Mouse (Mus musculus) cerebellum, postnatal 25 days (tissue): ENCODE measurements around the gene Tsks.
A peak's percentile ranks its signal among the peaks of the same experiment; 100 is the strongest.

Experiments used
- DNase-seq, 2 experiments: peaks; one replicate each; pipeline ENCODE4 v3.0.0; 2021; ENCODE audit warnings: mixed read lengths in 2 of 2

Gene Tsks

DNA sequence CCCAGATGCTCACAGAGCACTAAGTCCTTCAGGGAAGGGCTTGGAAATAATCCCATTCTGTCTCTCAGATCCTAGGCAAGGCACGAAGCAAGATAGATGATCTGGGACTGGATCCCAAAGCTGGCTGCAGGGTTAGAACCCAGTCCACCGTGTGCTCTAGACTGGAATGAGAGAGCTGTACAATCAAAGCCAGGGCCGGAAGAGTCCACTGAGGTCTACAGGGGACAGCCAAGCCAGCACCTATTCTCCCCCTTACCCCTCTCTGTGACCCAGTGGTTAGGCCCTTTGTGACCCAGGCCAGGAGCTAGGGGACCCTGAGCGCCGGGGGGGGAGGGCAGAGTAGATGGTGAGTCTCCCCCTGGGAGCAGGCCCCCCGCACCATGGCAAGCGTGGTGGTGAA is at the start of gene Tsks:
TSS of gene Tsks (plus strand) at position 301 of the 400 bp plus-strand sequence.
- no peak for DNase-seq

DNA sequence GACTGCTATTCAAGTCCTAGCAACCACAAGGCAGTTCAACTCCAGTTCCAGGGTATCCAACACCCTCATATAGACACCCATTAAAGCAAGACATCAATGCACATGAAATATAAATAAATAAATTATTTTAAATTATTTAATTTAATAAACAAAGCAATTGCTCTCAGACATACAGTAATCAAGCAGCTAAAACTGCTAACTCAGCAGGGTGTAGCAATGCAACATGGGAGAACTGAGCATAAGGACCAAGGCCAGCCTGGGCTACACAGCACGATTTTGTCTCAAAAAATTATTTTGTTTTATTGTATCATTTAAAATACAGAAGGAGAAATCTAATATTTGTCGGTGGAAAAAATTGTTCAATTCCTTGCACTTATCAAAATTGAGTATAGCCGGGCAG is 48.8 kb upstream of the Tsks start:
- DNase-seq: no peak

DNA sequence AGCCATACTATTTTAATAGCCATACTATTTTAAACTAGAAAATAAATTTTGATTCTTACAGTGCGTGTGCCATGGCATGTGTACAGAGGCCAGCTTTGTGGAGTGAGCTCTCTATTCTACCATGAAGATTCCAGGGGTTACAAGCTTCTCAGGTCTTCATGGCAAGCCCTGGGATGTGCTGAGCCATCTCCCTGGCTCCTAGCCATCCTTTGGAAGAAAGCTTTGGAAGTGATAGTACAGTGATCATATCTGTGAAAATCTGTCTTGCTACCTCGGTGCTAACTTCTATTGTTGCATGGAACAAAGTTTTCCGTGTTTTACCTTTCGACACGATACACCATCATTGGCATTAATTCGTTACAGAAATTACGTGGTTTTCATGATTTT is 47.8 kb upstream of the Tsks start:
- no peak for DNase-seq

DNA sequence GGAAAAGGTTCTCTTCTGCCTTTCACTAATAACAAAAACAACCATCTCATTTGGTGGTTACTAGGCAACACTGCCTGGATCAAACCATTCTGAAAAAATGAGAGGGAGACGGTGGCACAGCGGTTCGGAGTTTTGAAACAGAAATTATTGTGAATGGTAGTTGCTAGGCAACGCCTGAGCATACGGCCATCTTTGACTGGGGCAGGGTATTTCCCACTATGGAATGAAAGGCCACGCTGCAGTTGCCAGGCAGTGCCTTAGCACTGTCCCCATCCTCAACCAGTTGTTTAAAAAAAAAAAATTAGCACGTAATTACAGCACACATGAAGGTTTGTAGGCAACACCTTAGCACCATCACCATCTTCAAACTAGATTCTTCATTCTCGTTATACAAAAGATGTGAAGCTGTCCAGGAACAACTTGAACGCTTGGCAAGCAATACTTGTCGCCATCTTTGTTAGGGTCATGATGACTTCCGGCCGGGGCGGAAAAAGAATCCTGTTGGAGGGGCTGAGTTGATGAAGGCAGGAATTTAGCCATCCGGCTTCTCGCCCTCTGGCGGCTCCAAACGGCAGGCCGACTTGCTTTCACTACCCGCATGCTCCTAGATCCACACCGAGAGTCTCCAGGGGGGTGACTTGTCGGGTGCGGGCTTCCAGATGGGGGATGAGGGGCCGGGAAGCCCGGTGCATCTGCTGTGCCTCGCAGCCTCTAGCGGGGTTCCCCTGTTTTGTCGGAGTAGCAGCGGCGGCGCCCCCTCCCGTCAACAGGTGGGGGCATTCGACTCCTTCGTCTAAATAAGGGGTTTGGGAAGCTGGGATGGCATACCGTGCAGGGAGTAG is 47.2 kb upstream of the Tsks start, which contains the start of gene Fuz:
TSS of gene Fuz (plus strand) at position 487 of the 842 bp plus-strand sequence.
- DNase-seq: peak; percentile 89 to 93

DNA sequence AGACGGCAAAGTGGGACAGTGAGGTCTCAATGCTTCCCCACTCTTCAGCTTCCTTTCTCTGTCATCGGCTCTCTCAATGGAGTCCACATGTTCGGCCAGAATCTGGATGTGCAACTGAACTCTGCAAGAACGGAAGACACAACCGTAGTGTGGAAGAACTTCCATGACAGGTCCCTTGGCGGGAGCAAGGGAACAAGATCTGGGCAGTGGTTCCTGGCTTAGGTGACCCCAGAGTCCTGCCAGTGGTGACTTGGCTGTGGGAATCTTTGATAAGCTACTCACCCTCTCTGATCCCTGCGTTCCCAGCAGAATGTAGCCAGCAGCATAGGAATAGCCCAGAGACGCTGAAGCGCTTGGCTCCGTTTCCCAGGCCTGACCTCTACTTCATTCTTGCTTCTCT is 46.5 kb upstream of the Tsks start:
- DNase-seq: no peak

DNA sequence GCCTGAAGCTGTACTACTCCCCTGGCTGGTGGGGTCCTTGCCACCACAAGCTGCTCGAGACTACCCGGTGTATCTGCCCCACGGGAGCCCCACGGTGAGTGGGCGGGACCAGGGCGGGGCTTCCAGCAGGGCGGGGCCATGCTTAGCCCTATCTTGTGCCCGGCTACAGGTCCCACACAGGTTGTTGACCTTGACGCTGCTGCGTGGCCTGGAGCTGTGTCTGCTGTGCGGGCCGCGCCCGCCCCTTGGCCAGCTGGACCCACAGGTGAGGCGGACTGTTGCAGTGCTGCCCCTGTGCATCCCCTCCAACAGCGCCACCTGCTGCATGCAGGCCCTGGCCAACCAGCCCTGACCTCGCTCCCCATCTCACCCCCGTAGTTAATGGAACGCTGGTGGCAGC is 44.4 kb upstream of the Tsks start:
- peak in 1 of 2 experiments; percentile 69 for DNase-seq

DNA sequence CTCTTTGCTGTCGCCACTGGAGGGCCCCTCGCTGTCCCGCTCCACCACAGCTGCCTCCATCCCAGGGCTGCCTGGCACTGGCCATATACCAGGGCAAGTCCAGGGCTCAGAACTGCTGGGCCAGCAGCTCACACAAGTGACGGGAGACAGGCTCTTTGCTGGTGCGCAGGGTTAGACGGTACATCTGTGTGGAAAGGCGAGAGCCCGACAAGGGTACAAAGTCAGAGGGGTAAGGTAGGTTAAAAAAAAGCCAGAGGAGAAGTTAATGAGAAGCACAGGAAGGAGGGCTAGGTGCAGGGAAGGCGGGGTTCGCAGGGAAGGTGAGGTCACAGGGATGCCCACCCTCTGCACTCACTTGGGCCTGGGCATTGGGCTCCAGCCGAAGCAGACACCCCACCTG is 42.4 kb upstream of the Tsks start:
- no peak for DNase-seq

DNA sequence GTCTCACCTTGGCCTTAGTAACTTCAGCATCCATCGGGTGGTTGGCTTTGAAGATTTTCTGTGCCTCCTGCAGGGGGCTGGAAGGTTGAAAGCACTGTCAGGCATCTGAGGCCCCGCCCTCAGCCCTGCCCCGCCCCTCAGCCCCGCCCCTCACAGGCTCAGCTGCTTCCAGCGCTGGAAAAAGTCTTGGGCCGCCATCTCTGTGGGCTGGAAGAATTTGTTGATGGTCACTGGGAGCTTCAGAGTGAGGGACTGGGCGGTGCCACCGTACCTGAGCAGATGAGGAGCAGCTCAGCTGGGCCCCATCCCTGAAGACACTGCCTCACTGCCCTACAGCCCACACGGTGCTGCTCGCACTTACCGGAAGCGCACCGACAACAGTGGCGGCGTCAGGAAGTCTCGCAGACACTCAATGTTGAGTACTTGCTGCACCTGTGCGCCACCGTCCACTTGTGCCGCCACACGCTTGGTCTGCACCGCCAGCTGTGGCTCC is 41.7 kb upstream of the Tsks start:
- peak in 1 of 2 experiments; percentile 45 for DNase-seq

DNA sequence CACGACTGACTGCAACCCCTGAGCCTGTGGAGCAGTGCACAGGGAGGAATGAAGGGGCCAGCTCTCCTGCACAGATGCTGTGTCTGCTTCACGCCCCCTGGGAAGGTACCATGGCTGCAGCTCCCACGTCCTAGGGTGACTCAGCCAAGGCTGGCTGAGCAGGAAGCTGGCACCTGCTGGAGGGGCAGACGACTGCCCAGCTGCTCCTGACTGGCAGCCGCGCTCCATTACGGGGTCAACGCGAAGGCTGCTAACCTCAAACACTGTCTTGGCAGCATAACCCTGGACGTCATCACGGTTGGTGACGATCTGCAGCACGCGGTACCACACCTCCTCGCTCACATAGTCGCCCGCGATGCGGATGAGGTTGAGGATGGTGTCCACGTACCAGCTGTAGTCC is 37.6 kb upstream of the Tsks start:
- peak in 1 of 2 experiments; percentile 29 for DNase-seq

DNA sequence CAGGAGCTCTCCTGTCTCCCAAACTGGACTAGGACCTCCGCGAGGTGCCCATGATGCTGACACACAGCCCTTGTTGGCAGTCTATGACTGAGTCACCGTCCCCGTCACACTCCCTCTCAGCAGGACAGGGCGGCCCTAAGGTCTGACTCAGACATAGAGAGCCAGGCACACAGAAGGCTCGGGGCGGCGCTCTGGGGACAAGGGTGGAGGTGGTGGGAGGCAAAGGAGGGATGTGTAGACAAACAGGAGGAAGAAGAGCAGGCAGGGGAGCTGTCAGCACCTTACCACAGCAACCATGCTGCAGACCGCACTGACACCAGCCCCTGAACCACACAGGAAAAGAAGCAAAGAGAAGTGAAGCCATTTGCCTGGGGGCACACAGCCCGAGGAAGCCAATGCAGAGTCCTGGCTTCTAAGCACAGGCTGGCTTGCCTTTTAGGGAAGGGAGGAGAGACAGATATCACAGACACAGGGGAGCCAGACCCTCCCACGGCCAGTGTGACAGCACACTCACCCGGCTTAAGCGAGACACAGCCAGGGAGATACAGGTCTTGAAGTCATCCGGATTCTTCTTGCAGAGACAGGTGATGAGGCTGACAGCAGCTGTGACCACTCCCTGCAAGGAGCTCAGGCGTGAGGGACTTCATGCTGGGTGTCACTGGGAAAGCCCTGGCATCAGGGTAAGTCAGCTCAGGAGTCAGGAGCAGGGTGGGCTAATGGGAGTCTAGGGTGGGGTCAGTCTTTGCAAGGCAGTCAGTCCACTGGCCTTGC is 34.1 kb upstream of the Tsks start:
- DNase-seq: peak in 1 of 2 experiments; percentile 58

DNA sequence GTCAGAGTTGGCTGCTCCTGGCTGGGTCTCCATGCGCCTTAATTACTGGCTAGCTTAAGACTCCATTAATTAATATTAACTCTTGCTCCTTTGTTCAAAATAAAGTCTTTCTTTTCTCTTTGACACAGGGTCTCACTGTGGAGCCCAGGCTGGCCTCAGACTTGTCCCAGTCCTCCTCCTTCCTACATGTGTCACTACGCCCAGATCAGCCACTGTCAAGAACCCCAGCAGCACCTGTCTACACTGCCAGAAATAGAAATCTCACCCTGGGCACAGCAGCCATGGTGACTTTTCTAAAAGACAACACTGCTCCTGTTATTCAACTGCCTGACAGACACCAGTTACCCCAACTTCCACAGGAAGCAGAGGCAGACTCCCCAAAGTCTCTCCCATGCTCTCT is 28.6 kb upstream of the Tsks start:
- DNase-seq: no peak

DNA sequence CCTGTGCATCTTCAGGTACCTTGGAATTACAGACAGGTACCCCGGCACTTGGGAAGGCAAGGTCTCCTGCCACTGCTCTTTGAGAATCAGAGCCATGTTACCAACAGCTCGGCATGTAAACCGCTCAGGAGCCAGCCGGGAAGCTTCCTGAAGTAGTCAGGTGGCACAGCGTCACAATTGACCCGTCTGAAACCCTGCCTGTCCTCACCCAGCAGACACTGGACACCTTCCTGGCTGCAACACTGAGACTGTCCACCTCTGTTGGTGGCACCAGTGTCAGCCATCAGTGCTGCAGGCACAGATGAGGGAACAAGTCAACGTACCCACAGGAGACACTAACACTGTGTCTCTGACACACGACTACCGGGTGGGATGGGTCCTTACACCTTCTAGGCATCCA is 27.7 kb upstream of the Tsks start:
- DNase-seq: peak in 1 of 2 experiments; percentile 5

DNA sequence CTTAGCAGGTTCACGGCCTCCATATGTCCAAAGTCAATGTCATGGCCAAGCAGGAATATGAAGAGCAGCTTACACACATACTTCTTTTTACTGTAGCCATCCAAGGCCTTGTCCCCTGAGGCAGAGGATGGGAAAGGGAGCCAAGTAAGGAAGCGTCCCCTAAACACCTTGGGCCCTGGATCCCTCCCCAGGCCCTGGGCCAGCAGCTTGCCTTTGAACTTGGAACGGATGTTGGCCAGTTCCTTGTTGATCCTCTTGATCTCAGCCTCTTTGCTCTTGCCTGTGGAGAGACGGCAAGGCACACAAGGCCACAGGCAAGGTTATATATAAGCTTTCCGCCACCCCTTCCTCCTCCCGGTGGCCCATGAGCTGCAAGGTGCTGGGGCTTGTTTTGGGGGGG is 26.8 kb upstream of the Tsks start:
- no peak for DNase-seq

DNA sequence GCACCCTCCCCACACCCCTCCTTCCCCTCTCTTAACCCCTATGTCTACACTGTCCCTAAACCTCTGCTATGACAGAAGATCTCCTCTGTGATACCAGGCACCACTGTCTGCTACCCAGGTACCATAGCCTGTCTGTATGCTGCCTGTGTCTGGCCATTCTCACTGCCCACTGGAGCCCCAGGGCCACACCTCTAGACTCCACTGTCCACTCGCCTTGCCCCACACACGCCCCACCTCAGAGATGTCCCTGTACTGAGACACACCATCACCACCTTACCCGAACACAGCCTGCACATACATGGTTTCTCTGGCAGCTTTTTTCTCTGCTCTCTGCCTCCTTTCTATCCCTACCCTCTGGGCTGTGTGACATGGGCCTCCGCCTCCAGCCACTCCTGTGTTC is 26.1 kb upstream of the Tsks start:
- DNase-seq: no peak

DNA sequence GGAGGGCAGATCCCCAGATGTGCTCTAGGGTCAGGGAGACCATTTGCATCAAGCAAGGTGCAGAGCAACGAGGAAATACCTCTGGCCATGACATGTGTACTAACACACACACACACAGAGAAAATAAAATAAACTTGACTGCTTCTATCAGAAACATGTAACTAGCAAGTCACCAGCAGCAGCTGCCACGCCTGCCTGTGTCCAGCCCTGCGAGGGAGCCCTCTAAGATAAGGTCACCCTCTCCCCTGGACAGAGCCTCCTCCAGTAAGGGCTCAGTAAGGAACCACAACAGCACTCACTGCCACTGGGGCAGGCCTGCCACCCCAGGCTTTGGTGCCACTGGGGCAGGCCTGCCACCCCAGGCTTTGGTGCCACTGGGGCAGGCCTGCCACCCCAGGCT is 24.8 kb upstream of the Tsks start:
- DNase-seq: no peak

DNA sequence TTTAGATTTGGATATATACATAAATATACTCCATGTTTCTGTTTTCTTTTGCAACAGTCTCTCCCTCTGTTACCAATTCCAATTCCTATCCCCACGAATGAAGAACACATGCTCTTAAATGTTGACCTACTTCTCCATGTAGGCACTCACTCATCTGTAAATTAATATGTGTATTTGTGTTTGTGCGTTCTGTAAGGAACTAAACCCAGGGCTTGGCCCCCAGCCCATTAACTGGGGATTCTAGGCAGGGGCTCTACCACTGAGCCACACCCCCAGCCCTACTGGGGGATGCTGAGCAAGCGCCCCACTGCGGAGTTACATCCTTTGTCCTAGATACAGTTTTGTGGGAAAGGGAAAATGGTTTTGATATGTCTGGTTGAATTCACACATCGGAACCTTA is 23.9 kb upstream of the Tsks start:
- DNase-seq: no peak

DNA sequence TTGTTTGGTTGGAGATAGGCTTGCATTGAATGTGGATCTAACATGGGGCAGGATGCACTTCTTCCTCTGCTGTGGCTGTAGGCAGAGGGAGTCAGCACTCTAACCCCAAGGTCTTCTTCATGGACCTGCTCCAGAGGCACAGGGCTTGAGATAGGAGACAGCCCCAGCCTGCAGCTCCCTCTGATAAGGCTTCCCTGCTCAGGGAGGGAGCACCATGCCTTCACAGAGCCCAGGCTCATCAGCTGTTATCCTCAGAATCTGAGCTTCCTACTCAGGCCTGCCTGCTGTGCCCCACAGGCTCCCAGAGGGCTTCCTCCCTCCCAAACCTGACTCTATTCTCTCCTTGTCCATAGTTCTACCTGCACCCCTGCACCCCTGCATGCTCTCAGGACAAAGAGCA is 20.5 kb upstream of the Tsks start:
- no peak for DNase-seq

DNA sequence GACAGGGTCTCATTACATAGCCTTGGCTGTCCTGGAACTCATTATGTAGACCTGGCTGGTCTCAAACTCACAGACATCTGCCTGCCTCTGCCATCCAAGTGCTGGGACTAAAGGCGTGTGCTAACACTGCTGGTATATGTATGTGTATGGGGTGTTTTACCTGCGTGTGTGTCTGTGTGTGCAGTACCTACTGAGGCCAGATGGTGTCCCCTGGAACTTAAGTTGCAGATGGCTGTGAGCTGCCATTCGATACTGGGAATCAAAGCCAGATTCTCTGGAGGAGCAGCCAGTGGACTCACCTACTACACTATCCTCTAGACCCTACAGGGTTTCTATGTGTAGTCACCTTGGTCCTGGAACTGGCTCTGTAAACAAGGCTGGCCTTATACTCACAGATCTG is 17.5 kb upstream of the Tsks start:
- peak in 1 of 2 experiments; percentile 67 for DNase-seq

DNA sequence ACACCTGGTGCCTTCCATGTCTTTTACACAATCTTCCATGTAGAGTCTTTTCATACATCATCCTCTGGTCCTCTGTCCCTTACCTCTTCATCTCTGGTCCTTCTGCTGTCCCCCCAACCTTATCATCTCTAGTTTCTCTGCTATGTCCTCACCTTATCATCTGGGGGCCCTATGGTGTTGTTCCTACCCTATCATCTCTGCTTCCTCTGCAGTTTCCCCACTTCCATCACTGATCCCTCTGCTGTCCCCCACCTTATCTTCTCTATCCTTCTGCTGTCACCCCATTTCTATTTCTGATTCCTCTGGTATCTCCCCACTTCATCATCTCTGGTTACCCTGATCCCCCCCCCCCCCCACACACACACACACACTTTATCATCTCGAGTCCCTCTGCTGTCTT is 14.4 kb upstream of the Tsks start:
- DNase-seq: no peak

DNA sequence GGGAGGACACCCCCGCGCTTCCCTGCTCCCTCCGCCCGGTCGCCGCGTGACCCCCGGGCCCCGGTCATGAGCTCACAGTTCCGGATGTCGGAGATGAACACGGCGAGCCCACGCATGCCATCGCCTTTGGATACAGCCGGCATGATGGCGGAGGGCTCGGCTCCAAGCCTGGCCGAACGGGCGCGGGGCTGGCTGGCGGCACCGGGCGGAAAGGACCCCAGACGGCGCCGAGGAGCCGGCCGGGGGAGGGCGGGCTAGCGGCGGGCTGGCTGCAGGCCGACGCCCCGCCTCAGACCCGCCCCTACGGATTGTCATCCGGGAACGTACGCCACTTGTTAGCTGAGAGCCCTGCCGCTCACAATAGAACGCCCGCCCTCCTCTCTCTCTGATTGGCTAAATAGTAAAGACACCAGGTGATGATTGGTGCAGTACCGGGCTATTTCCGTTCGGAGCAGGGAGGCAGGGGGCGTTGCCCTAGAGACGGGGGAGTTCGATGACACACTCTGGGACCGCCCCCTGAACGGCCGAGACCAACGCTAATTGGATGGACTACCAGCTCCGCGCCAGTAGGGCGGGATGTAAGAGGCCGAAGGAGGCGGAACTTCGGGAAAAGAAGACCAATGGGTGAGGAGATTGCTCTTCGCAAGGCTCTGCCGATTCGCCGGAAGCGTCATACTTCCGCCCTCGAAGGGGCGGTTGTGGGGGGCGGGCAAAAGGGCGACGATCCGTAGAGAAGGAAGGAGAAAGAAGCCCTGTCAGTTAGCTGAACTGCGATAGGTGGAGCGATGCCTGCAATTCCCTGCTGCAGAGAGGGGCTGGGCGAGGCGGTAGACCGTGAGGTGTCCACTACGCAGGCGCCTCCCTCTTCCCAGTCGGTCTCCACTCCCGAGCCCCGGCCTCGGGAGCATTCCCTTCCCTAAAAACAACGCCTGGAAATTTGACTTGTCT is 13.5 kb upstream of the Tsks start, which contains the start of gene Ap2a1:
TSS of gene Ap2a1 (minus strand) at position 293 of the 948 bp plus-strand sequence.
- DNase-seq: peak; percentile 98 to 99

DNA sequence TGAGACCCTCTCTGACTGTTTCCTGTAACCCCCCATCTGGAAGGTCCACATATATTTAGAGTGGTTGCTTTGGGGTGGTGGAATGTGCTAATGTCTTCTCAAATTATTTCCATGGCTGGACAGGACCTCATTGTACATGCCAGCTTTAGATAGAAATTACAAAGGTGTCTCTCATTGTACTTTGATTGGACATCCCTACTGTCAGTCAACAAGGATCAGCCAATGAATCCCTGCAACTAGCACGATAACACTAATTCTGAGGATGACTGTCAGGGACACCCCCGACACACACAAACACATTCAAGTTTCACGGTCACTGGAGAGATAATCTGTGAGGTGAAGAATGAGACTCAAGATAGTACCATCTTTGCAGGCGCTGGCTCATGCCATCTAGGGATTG is 4.3 kb upstream of the Tsks start:
- no peak for DNase-seq

DNA sequence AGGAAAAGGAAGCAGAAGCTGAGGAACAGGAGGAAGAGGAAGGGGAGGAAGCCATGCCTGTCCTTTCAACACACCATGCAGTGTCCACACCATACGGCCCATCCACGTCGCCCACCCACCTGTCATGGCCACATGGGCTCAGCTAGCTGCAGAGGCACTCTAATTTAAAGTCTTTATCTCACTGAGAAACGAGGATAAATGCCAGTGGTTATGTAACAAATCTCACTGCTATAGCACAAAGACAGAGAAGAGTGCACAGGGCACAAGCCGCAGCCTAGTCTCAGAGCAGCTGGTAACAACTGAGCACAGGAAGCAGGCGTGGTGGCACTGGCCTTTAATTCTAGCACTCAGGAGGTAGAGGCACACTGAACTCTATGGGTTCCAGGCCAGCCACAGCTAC is 6.9 kb downstream of the Tsks start:
- DNase-seq: no peak

DNA sequence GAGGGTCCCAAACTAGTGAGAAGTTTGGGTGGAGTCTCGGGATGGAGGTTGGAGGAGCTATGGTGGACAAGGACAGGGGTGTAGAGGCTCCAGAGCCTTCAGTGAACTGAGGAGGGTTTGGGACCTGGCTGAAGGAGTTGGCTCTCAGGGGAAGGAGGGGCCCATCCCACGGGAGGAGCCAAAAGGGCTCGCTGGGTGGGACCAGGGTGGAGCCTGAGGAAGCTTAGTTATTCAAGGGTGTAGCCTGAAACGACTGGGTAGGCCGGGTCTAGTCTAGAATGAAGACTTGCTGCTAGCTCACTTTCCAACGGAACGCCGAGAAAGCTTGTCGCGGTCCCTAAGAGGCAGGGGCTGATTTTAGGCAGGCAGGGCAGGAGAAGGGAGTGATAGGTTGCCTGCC is 9.0 kb downstream of the Tsks start:
- peak; percentile 20 to 41 for DNase-seq
